Mouse (Mus musculus) spleen, adult 2 months (tissue): ENCODE results near the gene Stk36.

Source experiments
- CTCF ChIP-seq: fragments of 200-500 bp; IDR thresholded peaks from 2 replicates; pipeline ENCODE4 v1.5.1; 2011; ENCODE audit warnings: mild to moderate bottlenecking, inconsistent platforms; ENCODE audit not compliant: insufficient read depth, insufficient read length, insufficient replicate concordance; ENCODE audit errors: extremely low read depth
- POLR2A ChIP-seq: fragments of 200-500 bp; IDR thresholded peaks from 2 replicates; pipeline ENCODE4 v1.6.1; 2011; ENCODE audit warnings: low read depth, low read length, inconsistent platforms

- TF ChIP-seq CTCF (no peak), POLR2A (no peak)
Measured at GRCm38 (mm10) chr1:74587233-74587772, 13.9 kb upstream of the Stk36 start.
